Mouse (Mus musculus): ENCODE data around the gene Col2a1.

GRCm38 (mm10) chr15:98012810-98013209 is 8.3 kb upstream of the Col2a1 start:
- TF ChIP-seq CTCF (conservative IDR thresholded peaks at IDR 0.05 in 1 of 2, IDR thresholded peaks at IDR 0.05 in 1 of 2; ENCODE audit: low read depth in 2 of 2, low read length in 2 of 2) (no peak), KAT2A (IDR thresholded peaks at IDR 0.05; ENCODE audit: insufficient replicate concordance, low read length) (no peak), MAFK (IDR thresholded peaks at IDR 0.05; ENCODE audit: insufficient replicate concordance, low read length) (no peak), NRF1 (IDR thresholded peaks at IDR 0.05; ENCODE audit: low read depth, low read length) (no peak), SIN3A (IDR thresholded peaks at IDR 0.05; ENCODE audit: low read length) (no peak), ZMIZ1 (IDR thresholded peaks at IDR 0.05; ENCODE audit: low read depth, low read length) (no peak), MAX (IDR thresholded peaks at IDR 0.05; ENCODE audit: low read length) (no peak), RCOR1 (conservative IDR thresholded peaks at IDR 0.05; ENCODE audit: low read depth, low read length) (no peak), POLR2A (IDR thresholded peaks at IDR 0.05; ENCODE audit: low read depth, low read length) (no peak)
